Comparison of ENCODE assay signal across 10 mouse cellular contexts in genomic region chr17:56338909-56339308, GRCm38 (mm10). TPM values are rescaled to one million over a fixed set of nuclear protein-coding genes. Genes with fewer than 3 reads are reported as not detected.
DNase-seq lines count a peak whose midpoint lies in the region; ATAC-seq lines count a peak whose summit lies in the region.
"Had no signal": no experiment of that assay in that cellular context is flagged by ENCODE, and none has a peak within 500 bp of the region (broad histone marks: within the 10 kb centered on the region; RNA-seq: fewer than 3 reads in every experiment).

No protein-coding gene starts in this region.

- ATAC-seq in monocyte, adult 5-6 weeks (replicated peaks; ENCODE audit: insufficient number of reproducible peaks, low FRiP score, low TSS enrichment, poor library complexity, severe bottlenecking) = peak; percentile 52; the same call in 1 of the 2 replicates
- ATAC-seq: Patski had no signal

- peak; percentile 44 for DNase-seq in adrenal gland, postnatal 25 days
- DNase-seq in adrenal gland, postnatal 4 days (ENCODE audit: low spot score in 2 of 2) = no peak
- peak; percentile 25 for DNase-seq in ovary, postnatal 36 days (ENCODE audit: low spot score)
- no peak for DNase-seq in ovary, postnatal 14 days (ENCODE audit: low spot score)
- peak; percentile 66 for DNase-seq in kidney, postnatal 10 days
- no peak for DNase-seq in layer of hippocampus, postnatal 25 days (ENCODE audit: extremely low spot score in 1 of 2, low spot score in 1 of 2)
- no peak for DNase-seq in right cerebral cortex, postnatal 25 days

RNA-seq across cellular contexts. Expression of gene Kdm4b, which starts 13.0 kb away (rescaled TPM):
- 38.1 and 52.4 TPM in 2 replicates for total RNA-seq in adrenal gland, postnatal 25 days (2021)
- 10 to 100 TPM; 50.1 to 54.1 TPM for total RNA-seq in adrenal gland, postnatal 4 days (2021)
- 8.0 to 17.3 TPM (median 10.3 TPM) in 3 replicates for total RNA-seq in monocyte, adult 5-6 weeks (2017)
- 10 to 100 TPM; 92.0 to 93.4 TPM for total RNA-seq in layer of hippocampus, postnatal 25 days (2021)

RNA-seq across cellular contexts. Expression of gene Uhrf1, which starts 35.8 kb away (rescaled TPM):
- total RNA-seq in adrenal gland, postnatal 25 days (2021) = 14.1 and 14.8 TPM in 2 replicates
- total RNA-seq in adrenal gland, postnatal 4 days (2021) = 10 to 100 TPM; 49.3 to 61.2 TPM
- 1.2 to 5.9 TPM (median 3.2 TPM) in 3 replicates for total RNA-seq in monocyte, adult 5-6 weeks (2017)
- total RNA-seq in layer of hippocampus, postnatal 25 days (2021) = 1 to 10 TPM; 1.7 to 2.0 TPM

RNA-seq across cellular contexts. Expression of gene Arrdc5, which starts 38.8 kb away (rescaled TPM):
- total RNA-seq in adrenal gland, postnatal 25 days (2021) = not detected in 2 replicates
- not detected for total RNA-seq in adrenal gland, postnatal 4 days (2021)
- total RNA-seq in monocyte, adult 5-6 weeks (2017) = not detected in 3 replicates
- not detected for total RNA-seq in layer of hippocampus, postnatal 25 days (2021)
- total RNA-seq: gastrocnemius, postnatal 4 days had no signal

RNA-seq across cellular contexts. Expression of gene Plin3, which starts 46.2 kb away (rescaled TPM):
- total RNA-seq in adrenal gland, postnatal 25 days (2021) = 59.7 and 102 TPM in 2 replicates
- 10 to 100 TPM; 83.2 to 87.5 TPM for total RNA-seq in adrenal gland, postnatal 4 days (2021)
- 10.2 to 15.5 TPM (median 13.4 TPM) in 3 replicates for total RNA-seq in monocyte, adult 5-6 weeks (2017)
- total RNA-seq in layer of hippocampus, postnatal 25 days (2021) = 10 to 100 TPM; 14.6 to 16.7 TPM

Comparison
In these comparisons a context has a peak if more than half of its experiments do, and no peak if none do; other contexts are left out.
1. DNase-seq: peak in adrenal gland, postnatal 25 days (single experiment), ovary, postnatal 36 days (single experiment) and kidney, postnatal 10 days (single experiment); none in adrenal gland, postnatal 4 days (0 of 2), ovary, postnatal 14 days (single experiment), layer of hippocampus, postnatal 25 days (0 of 2) and right cerebral cortex, postnatal 25 days (single experiment).